Mouse (Mus musculus) layer of hippocampus, postnatal 10 days (tissue): ENCODE measurements around the gene Itgb6. TPM values are rescaled to one million over a fixed set of nuclear protein-coding genes. Genes with fewer than 3 reads are reported as not detected.

Experiments used
- DNase-seq, 2 experiments: peaks; one replicate each; pipeline ENCODE4 v3.0.0; 2021; ENCODE audit warnings: low spot score in 2 of 2
- total RNA-seq, 2 experiments: library from RNA; stranded (reverse); gene quantifications; 2 replicates each; pipeline ENCODE4 v1.2.3; 2021

The Itgb6 gene
- total RNA-seq, 2 experiments from 2014 or later: 0.82 TPM; not detected in 1

DNA sequence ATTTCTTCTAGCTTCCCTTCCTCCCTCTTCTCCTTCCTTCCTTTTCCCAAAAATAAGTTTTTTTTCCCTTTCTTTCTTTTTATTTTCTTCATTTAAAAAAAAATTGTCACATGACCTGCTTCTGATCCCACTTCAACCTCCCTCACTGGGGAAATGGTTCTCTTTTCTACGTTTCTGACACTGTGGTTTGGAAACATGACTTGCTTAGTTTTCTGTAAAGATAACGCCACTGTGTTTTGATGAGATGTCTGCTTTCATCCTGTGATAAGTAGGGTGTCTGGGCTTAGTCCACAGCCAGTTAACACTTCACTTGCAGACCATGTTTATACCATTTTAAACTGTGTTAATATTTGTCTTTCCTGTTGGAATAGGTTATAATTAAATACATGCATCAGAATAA is 96.7 kb downstream of the Itgb6 start:
- no peak for DNase-seq

- DNase-seq: no peak
These were observed 100.3 kb downstream of the Itgb6 start for GRCm38 (mm10) chr2:60622161-60622560.

DNA sequence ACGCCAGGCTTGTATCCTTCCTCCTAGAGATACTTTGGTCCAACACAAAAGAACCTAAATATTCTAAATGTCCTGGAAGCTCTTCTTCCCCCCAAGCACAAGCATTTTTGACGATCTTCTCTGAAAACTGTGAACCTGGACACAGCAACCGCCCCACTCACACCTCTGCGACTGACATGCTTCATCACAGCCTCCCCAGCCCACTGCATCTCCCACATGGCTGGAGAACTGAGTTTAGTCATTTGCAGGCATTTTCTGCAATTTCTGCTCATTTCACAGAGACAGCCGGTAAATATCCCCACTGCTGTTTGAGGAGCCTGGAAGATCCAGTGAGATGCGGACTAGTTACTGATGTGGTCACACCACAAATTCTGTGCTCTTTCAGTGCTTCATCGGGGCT is 107.7 kb downstream of the Itgb6 start:
- no peak for DNase-seq

DNA sequence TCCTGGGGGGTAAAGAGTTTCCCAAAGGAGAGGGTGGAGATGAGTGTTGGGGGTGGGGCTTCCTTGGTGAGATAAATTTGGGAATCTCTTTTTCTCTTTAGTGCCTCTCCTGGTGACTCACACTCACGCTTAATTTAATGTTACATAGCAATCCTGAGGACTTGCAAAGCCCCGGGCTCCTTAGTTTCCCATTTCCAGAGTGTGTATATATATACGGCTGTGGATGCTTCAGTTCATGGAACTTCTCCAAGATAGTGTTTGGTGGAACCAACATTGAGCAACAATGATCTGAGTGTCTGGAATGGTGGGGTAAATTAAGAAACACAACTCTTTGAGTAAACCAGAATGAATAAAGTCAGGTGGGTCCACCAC is 108.6 kb downstream of the Itgb6 start:
- no peak for DNase-seq

DNA sequence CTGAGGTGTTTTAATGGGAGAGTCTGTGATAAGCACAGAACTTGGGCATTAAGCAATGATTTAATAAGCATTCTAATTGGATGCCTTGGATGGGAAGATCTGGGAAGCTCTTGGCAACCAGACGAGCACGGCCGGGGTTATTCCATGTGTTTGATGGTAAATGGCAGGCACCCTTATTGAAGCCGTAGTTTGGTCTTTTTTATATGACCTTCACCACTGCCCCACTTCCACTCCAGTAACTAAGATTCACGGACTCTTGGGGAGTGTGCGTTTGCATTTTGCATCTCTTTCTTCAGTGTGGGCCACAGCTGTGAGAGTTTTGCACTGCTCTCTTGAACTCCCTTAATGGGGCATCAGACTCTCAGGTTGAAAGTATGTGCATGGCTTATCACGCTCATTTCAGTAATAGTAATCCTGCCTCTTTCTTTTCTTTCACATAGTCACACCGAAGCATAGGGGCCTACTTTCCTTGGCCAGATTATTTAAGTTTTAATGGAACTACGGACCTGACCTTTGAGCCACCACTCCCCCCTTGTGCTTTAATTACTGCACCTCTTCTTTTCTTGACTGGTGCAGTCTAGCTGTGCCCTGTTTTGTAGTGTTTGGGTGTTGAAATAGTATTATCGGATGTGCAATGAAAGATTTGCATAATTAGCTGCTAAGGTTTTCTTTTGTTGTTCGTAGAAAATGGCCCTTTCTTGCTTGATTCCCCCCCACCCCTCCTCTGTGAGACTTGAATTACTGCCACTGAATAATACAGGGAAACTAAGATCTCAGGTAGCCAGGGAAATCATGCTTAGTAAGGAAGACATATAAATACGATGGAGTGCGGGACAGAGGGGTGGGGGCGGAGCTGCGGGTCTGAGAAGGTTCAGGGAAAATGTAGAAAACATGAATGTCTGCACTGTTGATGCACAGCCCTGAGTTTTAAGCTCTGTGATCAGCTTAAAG is 109.3 kb downstream of the Itgb6 start:
- DNase-seq: no peak

DNA sequence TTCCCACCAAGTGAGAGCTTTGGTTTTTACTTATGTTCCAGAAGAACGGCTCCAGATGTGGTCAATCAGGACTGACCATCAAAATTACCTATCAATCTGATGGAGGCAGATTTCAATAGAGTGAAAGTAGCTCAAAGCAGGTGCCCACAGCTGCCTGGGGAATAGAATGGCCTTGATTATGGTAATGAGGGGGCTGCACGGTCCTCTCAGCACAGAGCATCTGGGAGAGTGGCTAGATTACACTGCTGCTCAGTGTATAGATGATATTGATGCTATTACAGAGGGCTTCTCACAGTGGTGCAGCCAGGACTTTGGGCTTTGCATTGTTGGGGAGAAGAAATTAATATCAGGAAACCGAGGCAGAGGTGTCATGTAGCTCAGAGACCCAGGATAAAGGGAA is 110.8 kb downstream of the Itgb6 start:
- DNase-seq: no peak

GRCm38 (mm10) chr2:60609436-60610199 is 112.8 kb downstream of the Itgb6 start:
- no peak for DNase-seq

GRCm38 (mm10) chr2:60607980-60608379 is 114.5 kb downstream of the Itgb6 start:
- no peak for DNase-seq

DNA sequence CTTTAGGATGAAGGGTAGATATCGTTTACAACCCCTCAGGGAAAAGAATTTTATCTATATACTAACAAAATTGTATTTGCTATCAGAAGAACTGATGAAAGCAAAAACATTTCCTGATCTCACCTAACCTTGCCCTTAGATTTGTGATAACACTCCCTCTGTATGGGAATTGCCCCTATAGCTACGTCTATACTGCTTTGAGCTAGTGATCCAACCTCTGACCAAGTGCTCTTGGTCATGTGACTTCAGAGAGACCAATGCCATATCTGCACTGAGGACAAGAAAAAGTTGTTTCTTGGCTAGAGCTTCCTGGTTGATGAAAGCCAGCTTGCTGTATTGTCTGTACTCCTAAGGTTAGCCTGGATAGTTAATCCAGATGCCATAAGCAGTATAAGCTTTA is 121.1 kb downstream of the Itgb6 start:
- no peak for DNase-seq

DNA sequence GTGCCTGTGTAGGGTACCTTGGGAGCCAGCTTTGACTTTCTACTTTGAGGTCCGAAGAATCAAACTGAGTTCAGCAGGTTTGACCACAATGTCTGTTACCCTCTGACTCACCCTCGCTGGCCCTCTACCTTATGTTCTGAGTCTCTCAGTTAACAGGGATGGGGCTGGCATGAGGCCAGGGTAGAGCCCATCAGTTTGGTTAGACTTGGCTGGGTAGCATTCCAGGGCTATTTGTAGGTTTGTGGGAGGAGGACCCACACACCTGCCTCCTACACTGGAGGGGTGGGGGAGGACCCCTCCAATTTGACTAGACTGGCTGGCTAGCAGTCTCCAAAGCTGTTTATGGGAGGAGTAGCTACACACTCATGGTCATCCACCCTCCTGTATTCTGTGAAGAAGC is 121.6 kb downstream of the Itgb6 start:
- DNase-seq: no peak

DNA sequence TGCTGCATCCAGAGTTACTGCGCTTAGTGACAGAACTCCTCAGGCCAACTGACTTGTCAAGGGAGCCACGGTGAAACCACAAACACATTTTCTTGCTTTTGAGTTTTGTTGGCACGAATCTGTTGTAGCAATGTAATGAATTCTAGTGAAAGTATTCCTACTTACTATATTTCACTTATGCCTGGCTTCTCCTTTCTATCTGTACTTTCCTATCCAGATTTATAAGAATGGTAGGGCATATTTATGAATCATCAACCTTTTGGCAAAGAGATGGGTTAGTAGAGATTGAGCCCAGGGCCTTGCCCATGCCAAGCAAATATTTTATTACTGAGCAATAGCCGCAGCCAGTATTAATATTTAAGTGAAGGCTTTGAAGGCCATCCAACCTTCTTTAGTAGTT is 139.0 kb downstream of the Itgb6 start:
- no peak for DNase-seq

DNA sequence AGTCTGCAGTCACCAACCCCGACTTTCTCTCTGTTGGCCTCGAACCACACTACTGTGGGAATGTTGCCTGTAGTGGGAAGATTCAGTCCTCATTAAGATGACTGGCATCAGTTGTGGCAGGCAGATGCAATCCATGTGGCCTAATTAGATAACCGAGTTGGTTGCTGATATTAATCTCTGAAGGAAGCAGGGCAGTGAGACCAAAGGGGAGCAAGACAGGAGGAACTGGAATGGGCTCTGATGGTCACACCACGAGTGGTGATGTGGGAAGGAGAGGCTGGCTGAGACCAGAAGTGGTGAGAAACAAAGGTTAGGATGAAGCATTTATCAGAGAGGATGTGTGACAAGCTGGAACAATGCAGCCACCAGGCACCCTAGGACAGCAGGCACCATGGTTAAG is 167.9 kb downstream of the Itgb6 start:
- no peak for DNase-seq

- DNase-seq: peak in 1 of 2 experiments; percentile 19
These were observed 169.4 kb downstream of the Itgb6 start, which contains the start of gene Pla2r1 for GRCm38 (mm10) chr2:60552902-60553682. Pla2r1 (minus strand) TSS chr2:60553308.

- no peak for DNase-seq
These were observed 170.1 kb downstream of the Itgb6 start for GRCm38 (mm10) chr2:60552177-60552901.

GRCm38 (mm10) chr2:60551673-60552072 is 170.8 kb downstream of the Itgb6 start:
- DNase-seq: no peak

GRCm38 (mm10) chr2:60550521-60550920 is 171.9 kb downstream of the Itgb6 start:
- no peak for DNase-seq

DNA sequence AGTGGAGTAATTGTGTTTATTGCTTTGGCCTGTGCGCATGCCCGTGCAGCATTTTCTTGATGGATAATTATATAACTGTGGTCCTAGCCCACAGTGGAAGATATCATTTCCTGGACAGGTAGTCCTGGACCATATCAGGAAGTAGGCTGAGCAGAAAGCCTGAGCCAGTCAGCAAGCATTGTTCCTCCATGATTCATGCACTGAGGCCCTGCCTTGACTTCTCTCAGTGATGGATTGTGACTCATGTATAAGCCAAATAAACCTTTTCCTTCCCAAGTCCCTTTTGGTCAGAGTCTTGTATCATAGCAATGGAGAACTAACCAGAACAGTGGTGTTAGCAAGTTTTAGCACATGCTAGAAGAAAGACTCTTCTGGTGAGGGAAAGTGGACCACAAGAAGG is 172.6 kb downstream of the Itgb6 start:
- no peak for DNase-seq
